Mouse (Mus musculus): ENCODE data around the gene Tnnt3.

DNA sequence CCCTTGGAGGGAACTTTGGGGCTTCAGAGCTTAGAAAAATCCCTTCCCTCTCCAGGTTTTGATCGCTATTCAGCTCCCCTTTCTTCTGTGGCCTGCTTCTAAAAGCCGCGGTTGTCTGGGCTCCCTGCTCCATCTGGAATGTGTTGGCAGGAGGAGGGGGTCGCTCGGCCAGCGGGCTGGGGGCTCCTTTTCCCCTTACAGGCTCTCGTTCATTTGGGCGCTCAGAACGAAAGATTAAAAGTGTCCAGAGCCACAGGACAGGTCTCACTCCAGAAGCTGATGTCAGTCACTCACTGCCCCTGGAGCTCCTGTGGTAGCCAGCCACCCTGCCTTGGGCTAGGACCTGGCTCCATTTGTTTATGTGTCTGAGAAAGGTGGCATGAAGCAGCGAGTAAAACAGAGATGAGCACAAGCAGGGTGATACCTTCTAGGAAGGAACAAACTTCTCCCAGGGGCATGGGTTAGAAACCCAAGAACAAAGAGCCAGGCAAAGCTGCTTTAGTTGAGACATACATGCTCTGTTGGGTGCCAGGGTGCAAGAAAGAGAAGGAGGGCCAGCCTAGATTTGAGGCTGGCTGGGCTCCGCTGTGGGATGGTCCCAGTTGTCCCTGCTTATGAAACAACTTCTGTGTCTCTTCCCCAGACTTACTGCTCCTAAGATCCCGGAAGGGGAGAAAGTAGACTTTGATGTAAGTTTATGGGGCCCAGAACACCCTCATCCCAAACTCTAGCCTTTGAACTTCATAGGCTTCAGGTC is 11.6 kb downstream of the Tnnt3 start:
- TF ChIP-seq CTCF (IDR thresholded peaks at IDR 0.05; ENCODE audit: low read depth, low read length) (no peak), POLR2A (IDR thresholded peaks at IDR 0.05; ENCODE audit: insufficient read depth, low read length) (no peak), EP300 (IDR thresholded peaks at IDR 0.05; ENCODE audit: insufficient read depth, low read depth, low read length) (no peak)
